Mouse (Mus musculus): Measurements from ENCODE around the gene Mob3b.

Gene Mob3b

DNA sequence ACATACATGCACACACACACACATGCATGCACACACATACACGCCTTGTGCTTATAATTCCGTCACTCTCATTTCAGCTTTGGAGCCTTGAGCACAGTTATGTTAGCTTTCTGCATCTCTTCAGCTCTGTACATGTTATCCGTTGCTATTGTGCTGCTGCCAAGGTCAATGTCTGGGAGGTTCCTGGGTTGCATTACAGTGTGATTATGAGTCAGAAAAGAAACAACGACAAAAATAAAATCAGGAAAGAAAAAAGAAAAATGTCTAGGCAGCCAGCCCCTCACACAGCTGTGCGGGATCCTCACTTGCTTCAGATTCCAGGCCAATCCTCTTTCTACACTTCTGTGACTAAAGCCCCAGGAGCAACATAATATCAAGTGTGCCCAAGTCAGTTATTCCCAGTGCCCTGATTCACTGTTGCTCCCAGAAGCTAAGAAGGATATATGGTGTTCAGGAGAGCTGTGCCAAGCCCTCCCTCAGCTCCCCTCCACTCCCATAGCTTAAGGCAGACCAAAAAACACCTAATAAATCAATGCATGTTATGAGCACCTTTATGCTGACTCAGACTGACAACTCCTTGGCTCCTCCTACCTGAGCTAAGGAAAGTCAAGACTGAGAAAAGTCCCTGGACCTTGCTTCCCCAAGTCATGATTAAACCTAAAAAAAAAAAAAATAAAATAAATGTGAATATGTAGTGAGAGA, 152.1 kb downstream of the Mob3b start:
- no peak for DNase-seq (ENCODE audit: low spot score in 2 of 2)

DNA sequence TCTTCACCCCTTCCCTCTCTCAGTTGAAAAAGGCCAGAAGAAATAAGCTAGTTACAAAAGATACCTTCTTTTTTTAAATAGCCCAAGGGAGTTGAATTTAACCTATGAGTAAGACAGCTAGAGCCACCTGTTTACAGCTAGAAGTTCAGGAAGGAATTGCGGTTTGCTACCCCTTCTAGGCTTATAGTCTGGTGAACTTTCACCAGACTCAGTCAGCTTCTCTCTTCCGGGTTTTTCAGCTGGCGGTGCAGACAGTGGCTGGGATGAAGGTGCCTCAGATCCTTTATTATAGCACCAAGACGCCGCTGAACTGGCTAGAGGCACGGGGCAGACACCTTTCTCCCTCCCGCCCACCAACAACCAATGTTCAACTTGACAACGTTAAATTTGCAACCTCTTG, 152.8 kb downstream of the Mob3b start:
- DNase-seq (ENCODE audit: low spot score in 2 of 2), result no peak

DNA sequence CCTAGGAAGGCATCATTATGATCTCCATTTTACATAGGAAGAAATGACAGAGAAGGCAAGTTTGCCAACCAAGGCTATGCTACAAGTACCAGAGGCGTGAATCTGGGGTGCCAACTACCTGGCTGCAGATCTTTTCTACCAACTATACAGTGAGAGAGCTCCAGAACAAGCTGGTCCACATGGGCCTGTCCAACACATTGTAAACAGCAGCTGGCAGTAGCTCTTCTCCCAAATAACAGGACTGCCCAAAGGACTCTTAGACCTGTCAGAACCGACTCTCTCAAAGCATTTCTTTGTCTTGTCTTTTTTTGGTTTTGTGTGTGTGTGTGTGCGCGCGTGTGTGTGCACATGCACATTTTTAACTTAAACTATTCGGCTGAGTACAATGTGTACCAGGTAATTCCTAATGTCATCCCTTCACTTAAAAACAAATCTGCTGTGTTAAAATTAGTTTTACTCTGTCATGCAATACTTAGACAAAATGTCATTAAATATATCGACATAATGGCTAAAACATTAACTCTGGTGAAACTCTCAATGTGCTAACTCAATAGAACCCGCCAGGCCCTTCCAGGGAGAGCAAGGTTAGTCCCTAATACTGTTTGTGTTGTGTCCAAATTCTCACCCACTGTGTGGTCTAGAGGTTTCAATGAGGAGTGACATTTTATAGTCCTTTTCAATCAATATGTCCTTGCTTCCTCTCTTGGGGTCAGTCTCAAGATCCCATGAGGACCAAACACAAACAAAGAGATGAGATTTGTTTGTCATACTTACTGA, 153.5 kb downstream of the Mob3b start:
- DNase-seq (ENCODE audit: low spot score in 2 of 2), result no peak

DNA sequence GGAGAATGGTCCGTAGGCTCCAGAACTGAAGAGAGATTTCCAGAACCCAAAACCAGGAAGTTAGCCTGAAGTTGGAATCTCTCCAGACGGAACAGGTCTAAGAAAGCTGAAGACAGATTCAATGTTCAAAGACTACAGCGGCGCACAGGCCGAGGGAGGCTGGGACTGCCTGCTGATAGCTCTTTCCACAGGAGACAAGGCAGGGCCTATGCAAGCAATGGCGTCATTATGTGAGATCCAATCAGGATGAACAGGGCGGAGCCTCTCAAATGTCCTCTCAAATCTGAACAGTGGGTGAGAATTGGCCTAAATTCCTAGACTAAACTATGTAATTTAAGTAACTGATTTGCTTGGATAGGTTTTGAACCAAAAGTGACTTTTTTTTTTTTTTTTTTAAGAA, 160.7 kb downstream of the Mob3b start:
- no peak for DNase-seq (ENCODE audit: low spot score in 2 of 2)

DNA sequence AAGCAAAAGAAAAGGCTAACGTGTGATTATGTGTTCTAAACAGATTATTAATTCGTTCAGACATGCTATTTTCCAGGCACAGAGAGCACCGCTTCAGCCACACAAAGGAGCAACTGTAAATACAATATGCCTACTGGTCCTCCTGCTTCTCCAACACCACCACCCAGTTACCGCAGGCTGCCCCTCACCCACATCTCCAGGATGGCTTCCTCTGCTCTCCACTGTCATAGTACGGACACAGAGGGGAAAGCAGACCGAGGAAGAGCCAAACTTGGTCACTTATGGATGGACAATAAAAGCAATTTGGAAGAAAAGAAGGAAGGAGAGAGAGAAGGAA, 163.7 kb downstream of the Mob3b start:
- DNase-seq (ENCODE audit: low spot score in 2 of 2), result peak in 1 of 2 experiments; percentile 27

DNA sequence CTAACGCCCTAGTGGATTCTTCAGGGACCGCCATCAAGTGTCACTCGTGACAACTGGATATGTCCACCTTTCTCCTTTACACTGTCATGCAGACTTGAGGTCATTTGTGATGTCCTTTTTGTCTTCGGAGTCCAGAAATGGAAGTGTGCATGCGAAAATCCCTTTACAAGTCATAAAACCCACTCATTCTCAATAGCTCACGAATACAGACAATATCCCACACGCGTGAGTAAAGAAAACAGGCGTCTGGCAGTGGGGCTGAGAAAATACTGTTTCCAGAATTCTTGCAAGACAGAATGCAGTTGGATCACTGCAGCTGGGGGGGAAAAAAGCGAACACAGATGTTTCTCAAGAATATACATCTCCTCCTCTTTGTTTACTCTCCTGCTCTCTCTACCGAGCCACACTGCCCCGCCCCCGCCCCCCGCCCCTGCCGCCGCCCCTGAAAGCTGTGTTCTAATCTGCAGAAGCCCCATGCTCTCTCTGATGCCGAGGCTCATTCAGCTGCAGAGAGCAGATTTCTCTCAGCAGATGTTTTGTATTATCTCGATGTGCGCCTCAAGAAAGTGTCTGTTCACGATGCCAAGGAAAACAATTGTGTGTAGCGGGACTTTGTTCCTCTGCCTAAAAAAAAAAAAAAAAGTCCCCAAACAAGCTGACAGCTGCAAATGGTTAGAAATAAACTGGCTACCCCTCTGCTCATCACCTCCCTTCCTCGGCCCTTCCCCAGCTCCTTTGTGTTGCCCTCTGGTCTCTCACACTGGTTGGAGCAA, 164.2 kb downstream of the Mob3b start:
- peak in 1 of 2 experiments; percentile 27 for DNase-seq (ENCODE audit: low spot score in 2 of 2)

DNA sequence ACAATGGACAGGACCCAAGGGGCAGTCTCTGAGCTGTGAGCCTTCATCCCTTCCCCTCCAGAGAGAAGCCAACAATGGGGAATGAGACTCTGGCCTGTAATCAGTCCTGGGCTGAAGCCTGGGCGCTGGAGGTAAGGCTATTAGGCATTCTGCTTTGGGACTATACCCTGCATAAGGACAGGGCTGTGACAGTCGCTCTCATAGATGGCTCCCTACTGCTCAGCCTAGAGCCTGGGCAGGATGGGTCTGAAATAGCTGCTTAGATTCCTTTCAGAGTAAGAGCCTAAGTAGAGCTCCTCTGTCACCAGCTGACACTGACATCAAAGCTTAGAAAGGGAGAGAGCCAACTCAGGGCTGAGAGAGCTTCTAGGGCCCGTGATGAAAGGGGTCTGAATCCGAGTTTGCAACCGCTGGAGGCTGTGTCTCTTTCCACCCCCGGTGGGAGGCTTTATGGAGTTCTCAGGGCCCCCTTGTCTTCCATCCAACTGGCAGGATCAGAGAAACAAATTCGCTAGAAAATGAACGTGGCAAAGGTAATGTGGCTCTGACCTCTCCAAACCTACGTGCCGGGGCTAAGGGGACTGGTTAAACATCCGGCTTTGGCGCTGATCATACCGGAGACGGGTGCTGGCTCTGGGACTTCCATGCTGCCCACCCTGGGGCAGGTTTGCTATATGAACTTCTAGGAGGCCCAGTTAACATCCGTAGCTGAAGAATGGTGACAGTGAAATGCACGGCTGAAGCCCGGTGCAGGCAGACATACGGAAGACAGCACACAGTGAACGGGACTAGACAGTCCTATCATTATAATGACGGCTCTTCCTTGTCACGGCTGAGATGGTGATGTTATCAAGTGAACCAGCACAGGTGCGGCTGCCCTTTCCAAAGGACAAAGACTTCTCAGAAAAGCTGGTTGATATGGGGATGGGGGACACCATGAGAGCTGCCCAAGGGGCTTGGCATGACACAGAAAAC, 165.1 kb downstream of the Mob3b start:
- no peak for DNase-seq (ENCODE audit: low spot score in 2 of 2)

DNA sequence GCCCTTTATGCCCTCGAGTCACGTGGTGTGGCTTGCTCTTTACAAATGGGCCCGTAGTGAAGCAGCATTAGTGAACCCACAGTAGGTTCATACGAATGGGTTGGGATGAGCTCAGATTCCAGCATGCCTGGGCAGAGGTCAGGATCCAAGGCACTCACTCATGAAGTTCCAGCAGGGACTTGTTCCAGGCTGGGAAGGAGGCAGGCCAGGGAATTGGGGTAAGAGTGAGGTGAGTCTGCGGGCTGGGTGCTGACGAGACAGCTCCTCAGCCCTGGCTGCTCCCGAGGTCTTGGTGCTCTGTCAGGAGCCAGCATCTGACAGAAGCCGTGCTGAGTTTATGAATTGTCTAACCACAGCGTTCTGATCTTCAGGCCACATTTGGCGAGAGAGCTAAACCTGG, 166.2 kb downstream of the Mob3b start:
- DNase-seq (ENCODE audit: low spot score in 2 of 2), result no peak

DNA sequence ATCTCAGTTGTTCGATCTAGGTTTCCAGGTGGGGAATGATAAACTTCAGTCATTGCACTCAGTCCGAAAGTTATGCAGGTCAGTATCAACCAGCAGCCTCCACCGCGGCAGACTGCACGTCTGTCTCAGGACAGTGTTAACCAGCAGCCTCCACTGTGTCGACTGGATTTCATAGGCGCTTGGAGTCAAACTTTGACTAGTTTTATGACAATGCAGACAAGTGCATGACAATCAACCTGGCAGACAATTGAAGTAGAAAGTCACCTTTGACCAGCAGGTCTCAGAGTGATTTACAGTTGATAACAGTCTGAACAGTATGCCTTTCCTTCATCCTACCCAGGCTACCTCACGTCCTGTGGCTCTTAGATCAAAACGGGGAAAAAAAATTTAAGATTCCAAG, 166.6 kb downstream of the Mob3b start:
- no peak for DNase-seq (ENCODE audit: low spot score in 2 of 2)

DNA sequence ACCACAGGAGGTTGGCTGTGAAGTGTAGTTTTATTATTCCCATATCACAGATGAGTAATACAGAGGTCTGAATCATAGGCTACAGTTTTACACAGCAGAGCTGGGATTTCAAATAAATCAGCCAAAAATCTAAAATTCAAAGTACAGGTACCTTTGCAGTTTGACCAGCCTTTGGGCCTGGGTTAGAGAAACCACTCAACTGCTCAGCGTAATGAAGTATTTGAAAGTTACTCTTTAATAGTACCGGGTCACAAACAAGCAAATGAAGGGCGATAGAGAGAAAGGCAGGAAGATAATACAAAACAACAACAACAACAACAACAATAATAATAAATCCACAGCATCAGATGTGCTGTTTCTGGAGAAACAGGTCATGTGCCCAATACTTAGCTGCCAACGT, 169.7 kb downstream of the Mob3b start:
- no peak for DNase-seq (ENCODE audit: low spot score in 2 of 2)

DNA sequence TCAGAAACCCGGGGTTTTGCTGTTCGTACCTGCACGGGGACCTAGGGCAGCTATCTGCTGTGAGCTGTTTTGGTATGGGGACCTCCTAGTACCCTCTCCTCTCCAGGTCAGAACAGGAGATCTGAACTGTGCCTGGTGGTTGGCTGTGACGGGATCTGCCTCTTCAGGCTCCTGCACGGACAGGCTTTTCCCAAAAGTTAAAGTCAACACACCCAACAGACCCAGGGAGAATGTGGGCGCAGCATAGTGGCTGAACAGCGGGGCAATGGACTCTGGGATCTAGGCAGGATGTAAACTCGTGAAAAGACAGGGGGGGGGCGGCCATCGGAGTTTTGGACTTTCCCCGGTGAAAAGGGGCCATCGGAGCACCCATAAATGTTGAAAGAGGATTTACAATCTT, 170.2 kb downstream of the Mob3b start:
- no peak for DNase-seq (ENCODE audit: low spot score in 2 of 2)

DNA sequence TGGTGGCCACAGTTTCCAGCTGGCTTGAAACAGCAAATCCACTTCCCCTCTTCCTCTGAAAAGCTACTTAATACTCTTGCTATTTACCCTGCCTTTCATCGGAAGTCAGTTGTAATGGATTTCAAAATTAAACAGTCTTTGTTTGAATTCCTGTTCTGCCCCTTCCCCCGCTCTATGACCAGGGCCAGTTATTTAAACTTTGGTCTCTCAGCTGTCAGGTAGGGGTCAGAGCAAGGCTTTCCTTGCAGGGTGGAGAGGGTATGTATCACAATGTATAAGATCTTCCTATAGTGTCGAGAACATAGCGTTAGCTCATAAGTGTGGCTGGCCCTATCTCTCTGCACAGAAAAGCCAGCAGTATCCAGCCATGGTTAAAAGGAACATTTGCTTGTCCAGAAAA, 170.6 kb downstream of the Mob3b start:
- no peak for DNase-seq (ENCODE audit: low spot score in 2 of 2)

DNA sequence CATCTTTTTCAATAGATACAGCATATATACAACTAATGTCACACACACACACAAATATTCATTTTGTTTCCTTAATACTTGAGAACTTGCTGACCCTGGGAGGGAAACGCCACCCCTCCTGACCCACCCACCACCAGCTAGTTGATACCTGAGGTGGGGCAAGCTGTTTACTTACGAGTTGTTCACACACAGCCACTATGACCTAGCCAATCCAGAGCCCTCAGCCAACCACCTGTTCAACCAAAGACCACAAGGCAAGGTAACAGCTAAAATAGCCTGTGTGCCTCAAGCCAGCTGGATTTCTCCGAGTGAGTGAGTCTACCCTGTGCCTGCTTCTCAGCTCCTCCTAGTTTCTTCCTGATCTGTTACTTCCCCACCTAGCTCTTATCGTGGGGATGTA, 172.9 kb downstream of the Mob3b start:
- no peak for DNase-seq (ENCODE audit: low spot score in 2 of 2)

DNA sequence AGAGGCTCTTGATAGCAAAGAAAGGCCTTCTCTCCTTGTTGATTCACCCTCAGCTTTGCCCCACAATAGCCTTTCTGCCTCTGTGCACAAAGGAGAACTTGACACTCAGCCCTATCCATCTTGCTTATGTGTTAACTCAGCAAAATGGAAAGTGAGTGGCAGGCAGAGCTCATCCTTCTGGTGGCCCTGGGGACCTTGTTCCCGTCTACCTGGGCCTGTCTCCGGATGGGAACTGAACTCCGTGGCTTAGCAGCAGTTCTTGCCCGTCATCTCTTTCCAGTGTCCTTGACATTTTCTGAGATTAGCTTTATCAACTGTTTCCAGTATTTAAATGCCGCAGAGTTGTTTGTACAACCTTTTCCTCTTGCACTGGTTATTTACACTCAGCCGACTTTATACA, 173.8 kb downstream of the Mob3b start:
- no peak for DNase-seq (ENCODE audit: low spot score in 2 of 2)

DNA sequence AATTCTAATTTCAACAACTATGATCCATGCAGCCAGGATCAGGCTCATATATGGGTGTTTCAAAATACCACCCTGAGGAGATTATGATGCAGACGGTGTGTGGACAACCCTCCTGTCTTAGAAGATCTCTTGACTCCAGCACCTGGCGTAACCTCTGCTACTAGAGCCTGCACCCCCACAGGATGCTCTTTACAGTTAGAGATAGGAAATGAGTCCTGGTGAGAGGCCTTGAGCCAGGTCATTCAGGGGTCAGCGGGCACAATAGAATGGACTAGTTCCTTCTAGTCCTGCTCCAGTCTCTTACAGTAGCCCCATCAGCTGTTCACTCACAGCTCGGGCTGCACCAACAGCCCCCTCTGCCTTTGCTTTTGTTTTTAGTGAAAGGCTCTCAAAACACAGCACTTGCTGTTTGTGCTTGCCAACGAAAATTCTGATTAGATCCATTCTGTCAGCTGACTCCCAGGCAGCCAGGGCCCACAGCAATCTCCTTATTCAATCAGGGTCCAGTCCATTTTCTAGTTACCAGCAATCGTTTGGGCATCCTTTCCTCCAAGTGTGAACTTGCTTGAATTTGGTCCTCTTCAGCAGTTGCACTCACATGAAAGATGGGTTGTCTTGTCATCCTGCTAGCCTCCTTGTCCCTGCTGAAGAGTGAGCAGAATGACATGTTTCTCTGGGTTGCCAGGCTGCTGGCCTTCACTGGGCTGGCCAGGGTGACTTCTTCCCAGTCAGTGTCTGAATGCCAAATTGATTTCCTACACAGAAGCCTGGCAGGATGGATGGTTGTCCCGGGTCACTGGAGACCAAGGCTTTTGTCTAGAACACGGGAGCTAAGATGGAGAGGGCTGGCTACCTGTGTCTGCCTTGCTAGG, 175.7 kb downstream of the Mob3b start:
- no peak for DNase-seq (ENCODE audit: low spot score in 2 of 2)

DNA sequence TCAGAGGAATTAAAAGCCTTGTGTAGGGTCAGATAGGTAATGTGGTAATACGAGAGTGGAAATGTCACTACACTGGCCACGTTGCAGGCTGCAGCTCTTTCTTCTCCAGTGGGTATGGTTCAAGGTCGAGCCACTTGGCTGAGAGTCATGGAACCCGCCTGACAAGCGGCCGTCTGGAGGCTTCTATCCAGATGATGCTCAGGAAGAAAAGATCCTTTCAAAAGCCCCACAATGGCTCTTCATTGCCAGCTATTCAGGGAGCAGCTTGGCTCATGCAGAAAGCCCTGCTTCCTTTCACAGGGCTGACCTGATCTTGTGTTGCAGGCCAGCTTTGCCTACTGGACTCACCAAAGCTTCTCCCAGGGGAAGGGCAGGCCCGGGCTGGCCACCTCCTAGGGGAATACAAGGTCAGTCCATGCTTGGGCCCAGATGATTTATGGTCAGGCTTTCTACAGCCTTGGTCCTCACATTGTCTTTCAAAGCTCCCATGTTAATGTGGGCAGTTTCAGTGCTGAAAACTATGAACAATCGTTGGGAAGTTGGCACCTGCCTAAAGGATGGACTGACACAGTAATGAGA, 176.7 kb downstream of the Mob3b start:
- DNase-seq (ENCODE audit: low spot score in 2 of 2), result peak in 1 of 2 experiments; percentile 43

DNA sequence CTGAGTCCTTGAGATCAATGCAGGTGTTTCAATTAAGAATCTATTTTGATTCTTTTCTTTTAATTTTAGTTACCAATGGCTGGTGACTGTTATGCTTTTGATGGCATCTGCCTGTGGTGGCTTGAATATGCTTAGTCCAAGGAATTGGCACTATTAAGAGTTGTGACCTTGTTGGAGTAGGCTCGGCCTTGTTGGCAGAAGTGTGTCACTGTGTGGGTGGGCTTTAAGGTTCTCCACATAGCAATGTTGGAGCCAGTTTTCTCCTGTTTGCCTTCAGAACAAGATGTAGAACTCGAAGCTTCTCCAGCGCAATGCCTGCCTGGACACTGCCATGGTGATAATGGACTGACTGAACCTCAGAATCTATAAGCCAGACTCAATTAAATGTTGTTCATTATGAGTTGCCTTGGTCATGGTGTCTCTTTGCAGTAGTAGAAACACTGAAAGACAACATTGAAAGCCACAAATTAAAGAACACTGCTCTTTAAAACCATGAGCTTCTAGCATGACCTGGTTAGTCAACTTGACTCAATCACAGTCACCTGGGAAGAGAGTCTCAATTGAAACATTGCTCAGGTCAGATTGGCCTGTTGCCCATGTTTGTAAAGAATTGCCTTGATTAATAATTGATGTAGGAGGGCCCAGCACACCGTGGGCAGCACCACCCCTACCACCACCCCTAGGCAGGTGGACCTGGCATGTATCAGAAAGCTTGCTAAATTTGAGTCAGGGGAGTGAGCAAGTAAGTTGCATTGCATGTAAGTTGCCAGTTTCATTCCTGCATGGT, 180.2 kb downstream of the Mob3b start:
- DNase-seq (ENCODE audit: low spot score in 2 of 2), result no peak

DNA sequence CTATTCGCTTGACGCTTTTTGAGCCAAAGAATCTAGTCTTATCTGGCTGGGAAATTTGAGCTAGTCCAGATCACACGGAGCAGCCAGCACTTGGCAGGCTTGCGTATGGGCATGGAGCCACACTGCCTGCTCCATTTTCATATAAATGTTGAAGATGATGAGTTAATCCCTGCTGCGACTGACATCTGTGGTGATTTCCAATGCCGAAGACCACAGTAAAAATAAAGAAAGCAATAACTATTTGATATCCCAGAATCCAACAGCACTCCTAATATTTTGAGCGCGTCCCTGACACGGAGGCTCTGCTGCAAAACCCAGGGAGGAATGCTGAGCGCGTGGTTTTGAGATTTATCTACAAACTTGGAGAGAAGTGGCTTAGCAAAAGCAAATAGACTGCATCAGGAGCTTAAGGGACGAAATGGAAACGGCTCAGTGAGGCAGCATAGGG, 180.9 kb downstream of the Mob3b start:
- peak; percentile 73 to 75 for DNase-seq (ENCODE audit: low spot score in 2 of 2)

DNA sequence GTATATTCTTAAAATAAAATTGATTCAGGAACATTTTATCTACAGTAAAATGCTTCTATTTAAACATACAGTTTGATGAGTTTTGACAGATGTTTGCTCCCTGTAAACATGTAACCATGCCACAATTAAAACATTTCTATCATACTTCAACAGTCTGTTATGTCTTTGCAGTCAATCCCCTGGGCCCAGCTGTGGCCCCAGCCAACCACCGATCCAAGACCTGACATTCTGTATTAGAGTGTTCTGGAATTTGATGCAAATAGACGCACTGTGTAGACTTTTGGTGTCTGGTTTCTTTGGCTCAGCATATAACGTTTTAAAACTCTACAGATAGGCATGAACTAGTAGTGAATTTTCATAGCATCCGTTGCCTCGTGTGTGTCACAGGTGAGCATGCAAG, 182.5 kb downstream of the Mob3b start:
- DNase-seq (ENCODE audit: low spot score in 2 of 2), result no peak

All from right cerebral cortex, postnatal 10 days (tissue).